Mouse (Mus musculus): ENCODE data around the gene Gm5447. TPM values are rescaled to one million over a fixed set of nuclear protein-coding genes. Genes with fewer than 3 reads are reported as not detected.

The Gm5447 gene
- polyA plus RNA-seq, 1 experiment from 2014 or later, result not detected

DNA sequence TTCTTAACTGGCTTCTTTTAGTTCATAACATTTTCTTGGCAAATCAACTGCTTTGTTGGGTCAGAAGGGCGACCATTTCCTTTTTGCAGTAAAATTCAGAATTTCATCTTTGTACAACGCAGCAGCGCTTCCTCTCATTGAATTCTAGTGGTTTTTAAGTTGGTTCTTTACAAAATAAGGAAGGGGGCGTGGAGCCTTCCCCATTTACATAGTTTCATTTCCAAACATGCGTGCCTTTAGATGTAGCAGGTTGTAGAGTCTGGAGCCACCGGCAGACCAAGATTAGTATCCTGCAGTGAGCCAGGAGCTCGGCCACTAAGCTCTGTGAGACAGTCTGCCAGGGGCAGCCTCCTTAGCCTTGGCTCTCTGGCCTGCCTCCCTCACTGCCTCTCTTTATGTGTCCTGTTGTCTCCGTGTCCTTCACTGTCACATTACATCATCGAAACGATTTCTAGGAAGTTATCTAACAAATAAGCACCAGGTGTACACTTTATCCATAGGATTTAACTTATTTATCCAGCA is 13.0 kb downstream of the Gm5447 start:
- peaks cover 9% of the 10 kb centered on the region for H3K4me1 ChIP-seq (replicated peaks)
- H3K9me3 ChIP-seq (replicated peaks), result no peaks in the 10 kb centered on the region
- WGBS (ENCODE audit: insufficient replicate concordance), result 50% methylated on average over 10 of the region's 10 CpGs
- ATAC-seq (ENCODE audit: low read depth) (no peak), DNase-seq (no peak)
- H3K36me3 ChIP-seq, result no peaks in the 10 kb centered on the region
- H3K27ac ChIP-seq, result no peak overlapping the region
- no peak overlapping the region for H3K4me2 ChIP-seq
- H3K4me3 ChIP-seq (replicated peaks), result no peak overlapping the region
- peaks cover 56% of the 10 kb centered on the region for H3K27me3 ChIP-seq
- H3K9ac ChIP-seq, result no peak overlapping the region

DNA sequence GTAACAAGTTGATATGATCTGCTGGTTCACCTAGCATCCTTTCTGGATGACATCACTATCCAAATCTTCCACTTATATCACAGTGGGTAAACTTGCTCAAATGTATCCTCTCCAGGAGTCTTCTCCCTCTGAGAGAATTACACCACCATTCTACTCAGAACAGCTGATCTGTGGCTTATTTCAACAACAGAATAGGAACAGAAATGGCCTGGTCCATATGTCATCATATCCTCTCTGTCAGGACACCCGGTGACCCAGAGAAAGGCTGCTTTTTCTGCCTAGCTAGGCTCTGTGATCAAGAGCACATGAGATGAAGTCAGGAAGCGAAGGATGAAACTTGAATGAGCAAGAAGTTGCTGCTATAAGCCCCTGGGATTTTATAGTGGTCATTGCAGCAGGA is 13.7 kb downstream of the Gm5447 start:
- no peak overlapping the region for H3K4me2 ChIP-seq
- ATAC-seq (ENCODE audit: low read depth) (no peak), DNase-seq (no peak)
- no peak overlapping the region for H3K4me3 ChIP-seq (replicated peaks)
- peaks cover 9% of the 10 kb centered on the region for H3K4me1 ChIP-seq (replicated peaks)
- H3K9me3 ChIP-seq (replicated peaks), result no peaks in the 10 kb centered on the region
- H3K9ac ChIP-seq, result no peak overlapping the region
- no peak overlapping the region for H3K27ac ChIP-seq
- no peaks in the 10 kb centered on the region for H3K36me3 ChIP-seq
- peaks cover 59% of the 10 kb centered on the region for H3K27me3 ChIP-seq
- WGBS (ENCODE audit: insufficient replicate concordance), result 45% methylated on average over 2 of the region's 2 CpGs

DNA sequence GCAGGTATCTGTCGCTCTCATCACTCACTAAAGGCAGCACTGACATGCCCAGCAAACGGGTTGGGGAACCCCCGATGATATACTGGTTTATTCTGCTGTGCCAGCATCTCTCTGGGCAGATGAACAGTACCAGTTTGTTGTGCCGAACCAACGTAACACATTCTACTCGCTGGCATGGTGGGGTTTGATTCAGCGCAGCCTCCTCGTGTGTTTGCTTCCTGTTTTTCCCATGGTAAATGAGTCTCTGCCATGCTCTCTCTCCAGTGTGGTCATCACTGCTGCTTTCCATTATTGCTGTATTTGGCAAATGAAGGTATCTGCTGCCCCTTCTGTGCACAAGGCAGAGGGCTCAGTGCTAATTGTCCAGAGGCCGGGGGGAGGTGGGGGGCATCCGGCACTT is 15.7 kb downstream of the Gm5447 start:
- Histone ChIP-seq H3K27me3 (peaks cover 58% of the 10 kb centered on the region), H3K27ac (no peak overlapping the region), H3K9ac (no peak overlapping the region), H3K9me3 (replicated peaks) (no peaks in the 10 kb centered on the region), H3K4me2 (no peak overlapping the region), H3K36me3 (no peaks in the 10 kb centered on the region), H3K4me1 (replicated peaks) (peaks cover 9% of the 10 kb centered on the region), H3K4me3 (replicated peaks) (no peak overlapping the region)
- WGBS (ENCODE audit: insufficient replicate concordance), result 68% methylated on average over 10 of the region's 10 CpGs
- ATAC-seq (ENCODE audit: low read depth) (no peak), DNase-seq (no peak)

DNA sequence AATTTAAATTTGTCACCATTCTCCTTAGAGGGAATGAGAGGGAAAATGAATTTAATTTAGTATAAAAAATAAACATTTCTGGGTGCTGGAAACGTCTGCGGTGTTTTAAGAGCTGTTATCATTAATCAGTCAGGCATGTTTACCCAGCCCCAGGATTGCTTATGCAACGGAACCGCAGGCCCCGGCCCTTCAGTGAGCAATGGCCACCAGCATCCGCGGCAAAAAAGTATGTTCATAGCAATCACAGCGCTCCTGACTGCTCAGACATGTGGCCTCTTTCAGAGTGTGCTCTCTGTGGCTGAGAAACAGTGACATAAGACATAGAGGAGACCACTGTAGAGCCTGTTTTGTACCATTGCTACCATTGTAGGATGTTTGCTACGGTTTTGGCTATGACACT is 16.2 kb downstream of the Gm5447 start:
- Histone ChIP-seq H3K4me3 (replicated peaks) (no peak overlapping the region), H3K9me3 (replicated peaks) (no peaks in the 10 kb centered on the region), H3K36me3 (no peaks in the 10 kb centered on the region), H3K27ac (no peak overlapping the region), H3K4me1 (replicated peaks) (peaks cover 9% of the 10 kb centered on the region), H3K4me2 (no peak overlapping the region), H3K9ac (no peak overlapping the region), H3K27me3 (peaks cover 53% of the 10 kb centered on the region)
- DNase-seq (no peak), ATAC-seq (ENCODE audit: low read depth) (no peak)
- 60% methylated on average over 9 of the region's 9 CpGs for WGBS (ENCODE audit: insufficient replicate concordance)

DNA sequence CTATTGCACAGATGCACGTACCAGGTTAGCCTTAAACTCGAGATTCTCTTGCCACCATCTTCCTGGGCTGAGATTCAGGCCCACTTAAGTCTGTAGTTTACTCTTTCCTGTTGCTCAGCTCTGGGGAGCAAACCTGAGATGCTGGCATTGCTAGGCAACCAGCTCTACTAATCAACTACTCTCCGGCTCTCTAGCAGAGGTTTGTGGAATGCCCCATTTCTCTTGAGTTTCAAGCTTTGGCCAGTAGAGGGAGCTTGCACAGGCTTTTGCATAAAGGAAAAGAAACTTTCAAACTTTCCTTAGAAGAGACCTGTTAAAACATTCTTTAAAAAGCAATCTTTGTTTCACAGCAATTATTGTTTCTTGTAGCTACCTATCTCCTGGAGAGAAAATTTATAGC is 19.8 kb downstream of the Gm5447 start:
- H3K4me1 ChIP-seq (replicated peaks), result no peaks in the 10 kb centered on the region
- no peak overlapping the region for H3K4me3 ChIP-seq (replicated peaks)
- ATAC-seq (ENCODE audit: low read depth) (no peak), DNase-seq (no peak)
- H3K9me3 ChIP-seq (replicated peaks), result no peaks in the 10 kb centered on the region
- WGBS (ENCODE audit: insufficient replicate concordance), result 31% methylated on average over 3 of the region's 3 CpGs
- no peaks in the 10 kb centered on the region for H3K36me3 ChIP-seq
- no peak overlapping the region for H3K9ac ChIP-seq
- H3K4me2 ChIP-seq, result no peak overlapping the region
- peaks cover 24% of the 10 kb centered on the region; the same call in 1 of the 2 replicates for H3K27me3 ChIP-seq
- H3K27ac ChIP-seq, result no peak overlapping the region

DNA sequence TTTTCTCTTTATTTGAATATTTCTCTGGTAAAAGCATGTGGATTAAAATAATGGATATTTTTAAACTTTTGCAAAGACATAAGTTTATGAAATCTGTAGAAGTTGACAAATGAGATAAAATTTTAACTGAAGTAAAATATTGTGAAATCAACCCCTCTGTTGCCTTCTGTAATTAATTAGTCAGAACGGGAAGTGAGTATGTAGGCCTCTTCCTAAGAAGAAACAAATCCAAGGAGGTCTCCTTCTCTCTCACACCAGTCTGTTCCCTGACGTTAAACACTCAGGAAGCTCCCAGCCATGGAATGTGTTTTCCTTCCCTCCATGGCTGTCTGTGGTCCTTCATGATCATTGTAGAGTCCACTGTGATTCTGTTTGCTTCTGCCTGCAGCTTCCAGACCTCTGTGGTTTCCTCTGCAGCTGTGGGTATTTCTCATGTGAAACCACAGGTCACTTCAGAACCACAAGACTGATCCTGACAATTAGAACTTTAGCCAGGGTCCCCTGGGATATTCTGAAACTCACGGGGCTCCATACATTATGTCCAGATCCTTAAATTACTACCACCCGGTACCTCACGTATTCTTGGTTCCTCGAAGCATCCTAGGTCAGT is 20.4 kb downstream of the Gm5447 start:
- no peak for ATAC-seq (ENCODE audit: low read depth)
- no peaks in the 10 kb centered on the region for H3K9me3 ChIP-seq (replicated peaks)

DNA sequence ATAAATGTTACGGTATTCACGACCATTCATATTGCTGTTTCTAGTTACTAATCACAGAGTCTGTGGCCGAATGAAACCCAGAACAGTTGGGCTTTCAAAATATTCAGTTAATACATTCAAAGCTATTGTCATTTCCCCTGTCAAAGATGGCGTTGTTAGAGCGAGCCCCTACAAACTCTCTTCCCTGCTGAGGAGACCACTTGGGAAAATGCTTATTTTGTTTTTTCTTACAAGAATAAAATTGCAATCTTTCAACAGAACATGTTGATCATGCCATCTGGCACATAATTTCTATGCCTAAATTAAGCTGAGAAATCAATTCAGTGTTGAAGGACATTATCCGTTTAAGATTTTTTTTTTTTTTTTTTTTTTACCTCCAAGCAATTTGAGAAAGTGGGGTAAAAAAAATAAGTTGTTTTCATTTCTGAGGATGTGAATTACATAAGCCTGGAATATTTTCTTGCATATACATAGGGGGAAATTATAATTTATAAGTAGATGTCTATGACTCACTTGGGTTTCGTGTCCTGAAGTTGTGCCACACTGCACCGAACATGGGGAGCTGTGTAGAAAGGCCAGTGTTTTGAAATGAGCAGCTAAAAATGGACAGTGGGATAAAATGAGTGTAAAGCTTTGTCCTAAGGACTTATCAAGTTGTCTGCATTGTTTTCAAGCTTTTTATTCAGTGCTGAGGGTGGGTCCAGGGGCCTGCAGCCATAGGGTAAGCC is 23.7 kb downstream of the Gm5447 start:
- Histone ChIP-seq H3K4me1 (replicated peaks) (no peaks in the 10 kb centered on the region), H3K9me3 (replicated peaks) (no peaks in the 10 kb centered on the region), H3K27ac (no peak overlapping the region), H3K4me2 (no peak overlapping the region), H3K36me3 (no peaks in the 10 kb centered on the region), H3K9ac (no peak overlapping the region), H3K4me3 (replicated peaks) (no peak overlapping the region), H3K27me3 (peaks cover 9% of the 10 kb centered on the region; the same call in 1 of the 2 replicates)
- ATAC-seq (ENCODE audit: low read depth) (no peak), DNase-seq (no peak)
- WGBS (ENCODE audit: insufficient replicate concordance), result 72% methylated on average over 8 of the region's 8 CpGs

More for the DNA sequence above, 20.4 kb downstream of the Gm5447 start:
- no peak overlapping the region for H3K4me2 ChIP-seq
- DNase-seq, result no peak
- H3K36me3 ChIP-seq, result no peaks in the 10 kb centered on the region
- WGBS (ENCODE audit: insufficient replicate concordance), result 38% methylated on average over 6 of the region's 6 CpGs
- no peaks in the 10 kb centered on the region for H3K4me1 ChIP-seq (replicated peaks)
- H3K27ac ChIP-seq, result no peak overlapping the region
- H3K9ac ChIP-seq, result no peak overlapping the region
- no peak overlapping the region for H3K4me3 ChIP-seq (replicated peaks)
- peaks cover 24% of the 10 kb centered on the region; the same call in 1 of the 2 replicates for H3K27me3 ChIP-seq

DNA sequence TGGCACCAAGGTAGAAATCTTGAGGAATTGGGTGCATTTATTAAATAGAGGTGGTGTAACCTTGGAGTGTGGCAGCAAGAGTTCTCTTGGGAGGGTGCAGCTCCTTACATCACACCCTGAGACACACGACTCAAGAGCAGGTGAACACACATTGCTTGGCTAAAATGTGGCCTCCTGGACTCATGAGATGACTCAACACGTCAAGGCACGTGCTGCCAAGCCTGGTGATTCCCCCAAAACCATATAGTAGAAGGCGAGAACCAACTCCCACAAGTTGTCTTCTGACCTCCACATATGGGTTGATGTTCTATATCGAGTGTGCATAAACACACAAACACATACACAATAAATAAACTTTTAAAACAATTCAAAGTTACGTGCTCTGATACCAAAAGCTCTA is 25.8 kb downstream of the Gm5447 start:
- DNase-seq, result no peak

DNA sequence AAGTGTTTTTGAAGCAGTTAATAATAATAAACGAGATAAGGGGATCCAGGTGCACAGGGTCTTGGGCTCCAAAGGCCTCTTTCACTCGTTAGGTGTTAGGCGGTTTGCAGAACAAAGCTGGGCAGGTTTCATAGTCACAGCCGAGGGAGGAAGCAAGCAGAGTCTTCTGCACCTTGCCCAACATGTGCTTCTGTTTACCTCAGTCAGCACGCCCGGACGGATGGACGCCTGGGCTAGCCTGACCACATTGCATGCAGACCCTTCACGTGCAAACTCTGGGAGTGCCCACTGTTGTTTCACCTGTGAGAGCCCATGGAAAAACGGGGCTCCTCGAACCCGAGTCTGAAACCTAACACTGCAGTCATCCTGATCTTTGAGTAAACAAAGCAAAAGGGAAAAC is 30.5 kb downstream of the Gm5447 start:
- no peak overlapping the region for H3K4me2 ChIP-seq

More for the DNA sequence above, 25.8 kb downstream of the Gm5447 start:
- no peak overlapping the region for H3K4me3 ChIP-seq (replicated peaks)
- H3K4me2 ChIP-seq, result no peak overlapping the region
- no peak overlapping the region for H3K27ac ChIP-seq
- H3K36me3 ChIP-seq, result no peaks in the 10 kb centered on the region
- no peaks in the 10 kb centered on the region for H3K4me1 ChIP-seq (replicated peaks)
- no peak overlapping the region for H3K9ac ChIP-seq
- H3K9me3 ChIP-seq (replicated peaks), result no peaks in the 10 kb centered on the region
- no peak for ATAC-seq (ENCODE audit: low read depth)
- whole genome bisulfite sequencing (ENCODE audit: insufficient replicate concordance), result 57% methylated on average over 6 of the region's 6 CpGs
- H3K27me3 ChIP-seq, result 0 out of 2 replicates have a peak, but pooled peaks cover 5% of the 10 kb centered on the region

DNA sequence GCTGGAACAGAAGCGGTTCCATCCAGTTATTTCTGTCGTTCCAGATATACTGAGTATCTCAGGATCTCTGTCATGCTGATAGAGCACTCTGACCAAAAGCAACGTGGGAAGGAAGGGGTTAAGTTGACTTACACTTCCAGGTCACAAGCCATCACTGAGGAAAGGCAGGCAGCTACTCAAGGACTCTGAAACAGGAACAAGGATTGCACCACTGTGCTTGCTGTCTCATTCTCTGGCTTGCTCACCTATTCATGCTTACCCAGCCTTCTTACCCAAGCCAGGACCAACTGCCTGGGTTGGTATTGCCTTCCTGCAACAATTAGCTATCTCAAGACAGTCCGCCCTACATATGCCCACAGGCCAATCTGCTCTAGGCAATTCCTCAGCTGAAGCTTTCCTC is 31.0 kb downstream of the Gm5447 start:
- Histone ChIP-seq H3K4me1 (replicated peaks) (no peaks in the 10 kb centered on the region), H3K36me3 (no peaks in the 10 kb centered on the region), H3K27me3 (no peaks in the 10 kb centered on the region), H3K9me3 (replicated peaks) (no peaks in the 10 kb centered on the region), H3K9ac (no peak overlapping the region), H3K4me2 (no peak overlapping the region), H3K4me3 (replicated peaks) (no peak overlapping the region), H3K27ac (no peak overlapping the region)
- WGBS (ENCODE audit: insufficient replicate concordance), result 48% methylated on average over 4 of the region's 4 CpGs
- ATAC-seq (ENCODE audit: low read depth) (no peak), DNase-seq (no peak)

More for the DNA sequence above, 30.5 kb downstream of the Gm5447 start:
- Histone ChIP-seq H3K36me3 (no peaks in the 10 kb centered on the region), H3K27ac (no peak overlapping the region), H3K4me1 (replicated peaks) (no peaks in the 10 kb centered on the region), H3K4me3 (replicated peaks) (no peak overlapping the region), H3K9me3 (replicated peaks) (no peaks in the 10 kb centered on the region), H3K9ac (no peak overlapping the region), H3K27me3 (no peaks in the 10 kb centered on the region)
- 37% methylated on average over 12 of the region's 12 CpGs for WGBS (ENCODE audit: insufficient replicate concordance)
- DNase-seq (no peak), ATAC-seq (ENCODE audit: low read depth) (no peak)

DNA sequence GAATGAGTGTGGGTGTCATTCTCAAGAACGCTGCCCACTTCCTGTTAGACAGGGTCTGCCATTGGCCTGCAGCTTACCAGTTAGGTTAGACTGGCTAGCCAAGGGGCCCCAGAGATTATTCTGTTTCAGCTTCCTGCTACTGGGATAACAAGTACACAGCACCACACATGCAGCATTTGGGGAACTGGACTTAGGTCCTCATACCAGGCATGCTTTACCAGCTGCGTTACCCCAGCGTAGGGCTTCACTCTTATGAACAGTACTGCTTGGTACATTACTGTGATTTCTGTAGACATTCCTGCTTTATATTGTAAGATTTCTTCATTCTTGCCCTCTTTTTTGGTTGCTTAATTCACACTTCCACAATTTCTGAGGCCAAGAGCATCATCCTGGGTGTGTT is 43.5 kb downstream of the Gm5447 start:
- no peak for DNase-seq
- H3K27ac ChIP-seq, result no peak overlapping the region
- WGBS (ENCODE audit: insufficient replicate concordance), result 59% methylated on average over 3 of the region's 3 CpGs
- no peak for ATAC-seq (ENCODE audit: low read depth)
- no peaks in the 10 kb centered on the region for H3K4me1 ChIP-seq (replicated peaks)
- H3K27me3 ChIP-seq, result no peaks in the 10 kb centered on the region
- H3K9me3 ChIP-seq (replicated peaks), result no peaks in the 10 kb centered on the region
- no peak overlapping the region for H3K4me2 ChIP-seq
- no peak overlapping the region for H3K4me3 ChIP-seq (replicated peaks)
- H3K36me3 ChIP-seq, result no peaks in the 10 kb centered on the region
- H3K9ac ChIP-seq, result no peak overlapping the region

DNA sequence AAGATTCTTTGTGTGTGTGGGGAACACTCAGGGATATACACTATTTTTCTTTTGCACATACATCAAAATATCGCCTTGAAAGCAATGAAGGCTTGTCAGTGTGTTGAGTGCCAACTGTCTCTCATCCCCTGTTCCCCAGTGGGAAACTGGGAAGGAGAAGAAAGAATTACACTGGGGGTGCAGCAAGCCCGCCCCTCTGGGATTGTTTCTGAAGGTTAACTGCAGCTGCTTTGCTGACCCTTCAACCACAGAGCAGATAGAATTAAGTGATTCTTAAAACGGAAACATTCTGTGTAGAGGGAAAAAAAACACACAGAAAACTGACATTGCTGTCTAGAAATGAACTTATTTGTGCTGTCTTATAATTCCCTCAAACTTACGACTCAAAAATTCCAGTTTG is 47.5 kb downstream of the Gm5447 start:
- no peaks in the 10 kb centered on the region for H3K4me1 ChIP-seq (replicated peaks)
- ATAC-seq (ENCODE audit: low read depth) (no peak), DNase-seq (no peak)
- H3K9me3 ChIP-seq (replicated peaks), result no peaks in the 10 kb centered on the region
- 54% methylated on average over 4 of the region's 4 CpGs for WGBS (ENCODE audit: insufficient replicate concordance)
- H3K36me3 ChIP-seq, result no peaks in the 10 kb centered on the region
- no peaks in the 10 kb centered on the region for H3K27me3 ChIP-seq
- H3K9ac ChIP-seq, result no peak overlapping the region
- H3K27ac ChIP-seq, result no peak overlapping the region
- H3K4me2 ChIP-seq, result no peak overlapping the region
- H3K4me3 ChIP-seq (replicated peaks), result no peak overlapping the region

All from liver, embryonic 13.5 days (tissue).